Mouse (Mus musculus): Measurements from ENCODE around the gene Rgp1. TPM values are rescaled to one million over a fixed set of nuclear protein-coding genes. Genes with fewer than 3 reads are reported as not detected.

Gene Rgp1
- polyA plus RNA-seq, 1 experiment from 2014 or later: 18.0 TPM

DNA sequence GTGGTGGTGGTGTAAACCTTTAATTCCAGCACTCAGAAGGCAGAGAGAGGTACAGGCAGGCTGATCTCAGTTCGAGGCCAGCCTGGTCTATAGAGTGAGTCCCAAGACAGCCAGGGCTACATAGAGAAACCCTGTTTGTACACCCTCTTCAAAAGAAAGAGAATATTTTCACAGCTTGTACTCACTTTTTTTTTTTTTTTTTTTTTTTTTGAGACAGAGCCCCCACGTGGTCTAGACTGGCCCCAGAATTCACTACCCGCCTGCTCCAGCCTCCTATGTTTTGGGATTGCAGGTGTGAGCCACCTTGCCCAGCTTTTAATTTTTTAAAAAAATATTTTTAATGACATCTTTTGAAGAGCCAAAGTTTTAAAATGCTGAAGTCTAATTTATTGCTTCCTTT is 25.6 kb downstream of the Rgp1 start:
- 57% methylated on average over 3 of the region's 3 CpGs for WGBS (ENCODE audit: insufficient replicate concordance)
- Histone ChIP-seq H3K9ac (no peak overlapping the region), H3K27me3 (replicated peaks) (no peaks in the 10 kb centered on the region), H3K4me2 (no peak overlapping the region), H3K4me1 (peaks cover 75% of the 10 kb centered on the region), H3K4me3 (no peak overlapping the region), H3K27ac (peak overlapping the region; percentile 91), H3K36me3 (no peaks in the 10 kb centered on the region), H3K9me3 (replicated peaks) (no peaks in the 10 kb centered on the region)
- no peak for ATAC-seq

DNA sequence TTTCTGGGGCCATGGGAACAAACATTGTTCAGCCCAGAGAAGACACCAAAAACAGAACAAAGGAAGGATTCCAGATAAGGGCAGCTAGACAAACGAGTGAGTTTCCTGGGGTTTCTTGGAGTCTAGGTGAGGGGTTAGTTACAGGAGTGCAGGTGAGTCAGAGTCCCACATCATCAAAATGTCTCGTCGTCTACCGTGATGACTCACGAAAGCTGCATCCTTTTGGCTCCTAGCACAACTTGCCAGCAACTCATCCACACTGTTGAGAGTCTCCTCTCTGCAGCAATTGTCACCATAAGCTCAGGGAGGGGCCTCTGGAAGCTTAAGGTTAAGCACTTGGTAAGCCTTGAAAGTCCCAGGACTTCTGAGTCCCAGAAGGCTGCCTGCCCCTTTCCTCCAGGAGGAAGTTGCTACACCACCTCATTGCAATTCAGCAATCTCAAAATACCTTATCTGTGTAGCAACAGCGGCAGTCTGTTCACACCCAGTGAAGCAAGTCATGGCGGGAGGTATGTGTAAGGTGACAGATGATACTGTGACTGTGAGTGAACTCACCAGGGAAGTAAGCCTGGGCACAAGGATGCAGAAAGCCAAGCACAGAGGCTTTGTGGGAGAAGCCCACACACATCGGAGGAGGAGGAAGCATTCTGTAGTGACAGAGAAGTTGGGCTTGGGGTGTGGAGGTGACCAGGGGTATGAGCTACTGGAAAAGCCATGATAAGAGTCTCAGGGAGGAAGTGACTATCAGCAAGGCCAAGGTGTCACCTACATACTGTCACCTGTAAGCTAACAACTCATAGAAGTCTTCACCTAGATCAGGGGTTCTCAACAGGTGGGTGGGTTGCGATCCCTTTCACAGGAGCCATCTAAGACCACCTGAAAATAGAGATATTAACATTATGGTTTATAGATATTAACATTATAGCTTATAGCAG is 26.5 kb downstream of the Rgp1 start:
- peaks cover 65% of the 10 kb centered on the region for H3K4me1 ChIP-seq

DNA sequence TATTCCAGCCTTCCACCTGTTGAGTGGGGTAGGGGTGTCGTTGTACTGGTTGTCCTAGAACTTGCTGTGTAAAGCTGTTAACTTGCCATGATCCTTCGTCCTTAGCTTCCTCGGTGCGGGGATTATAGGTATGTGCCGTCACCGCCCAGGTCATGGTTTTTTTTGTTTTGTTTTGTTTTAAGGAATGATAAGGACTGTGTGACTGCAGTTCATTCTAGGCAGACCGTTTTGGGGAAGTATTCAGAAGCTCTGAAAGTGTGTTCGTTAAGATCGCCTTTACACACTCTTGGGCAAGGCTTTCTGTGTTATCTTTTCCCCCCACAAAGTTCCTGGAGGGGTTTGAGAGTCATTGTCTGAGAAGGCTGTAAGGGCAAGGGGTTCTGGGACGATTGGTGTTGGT is 34.0 kb downstream of the Rgp1 start:
- peak; percentile 87 for ATAC-seq
- WGBS (ENCODE audit: insufficient replicate concordance): 15% methylated on average over 10 of the region's 10 CpGs
- Histone ChIP-seq H3K4me2 (peak overlapping the region; percentile 52), H3K27me3 (replicated peaks) (no peaks in the 10 kb centered on the region), H3K27ac (peak overlapping the region; percentile 80), H3K9me3 (replicated peaks) (no peaks in the 10 kb centered on the region), H3K9ac (peak overlapping the region; percentile 54; the same call in 1 of the 2 replicates), H3K4me3 (peak overlapping the region; percentile 30; the same call in 1 of the 2 replicates), H3K4me1 (peaks cover 26% of the 10 kb centered on the region), H3K36me3 (no peaks in the 10 kb centered on the region)

More for the DNA sequence above, 26.5 kb downstream of the Rgp1 start:
- Histone ChIP-seq H3K27me3 (replicated peaks) (no peaks in the 10 kb centered on the region), H3K27ac (peak overlapping the region; percentile 91), H3K9me3 (replicated peaks) (no peaks in the 10 kb centered on the region), H3K4me2 (peak overlapping the region; percentile 59), H3K4me3 (peak overlapping the region; percentile 19), H3K36me3 (no peaks in the 10 kb centered on the region), H3K9ac (peak overlapping the region; percentile 59; the same call in 1 of the 2 replicates)
- WGBS (ENCODE audit: insufficient replicate concordance): 29% methylated on average over 9 of the region's 9 CpGs
- ATAC-seq: peak; percentile 96

DNA sequence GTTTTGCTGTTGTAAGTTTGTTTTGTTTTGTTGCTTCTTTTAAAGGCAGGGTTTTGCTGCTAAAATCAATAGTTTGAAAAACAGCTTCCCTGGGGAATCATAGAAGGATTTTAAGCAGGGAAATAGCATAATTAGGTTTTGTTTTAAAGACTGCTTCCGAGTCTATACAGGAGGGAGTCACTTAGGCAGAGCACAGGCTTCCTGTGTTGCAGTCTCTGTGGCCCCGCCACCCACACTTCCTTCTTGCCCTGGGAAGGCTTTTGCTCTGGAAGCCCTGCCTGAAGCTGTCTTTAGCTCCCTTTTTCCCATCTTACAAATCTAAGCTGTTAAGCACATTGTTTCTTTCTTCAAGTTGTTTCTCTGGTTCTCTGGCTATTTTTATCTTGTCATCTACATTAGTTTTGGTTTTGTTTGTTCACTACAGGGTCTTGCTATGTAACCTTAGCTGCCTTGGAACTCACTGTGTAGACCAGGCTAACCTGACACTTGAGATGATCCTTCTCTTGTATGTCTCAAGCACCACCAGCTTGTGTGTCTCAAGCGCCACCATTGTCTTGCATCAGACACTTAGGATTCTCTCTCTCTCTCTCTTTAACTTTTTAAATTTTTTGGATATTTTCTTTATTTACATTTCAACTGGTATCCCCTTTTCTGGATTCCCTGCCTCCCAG is 34.7 kb downstream of the Rgp1 start:
- peaks cover 26% of the 10 kb centered on the region for H3K4me1 ChIP-seq
- 26% methylated on average over 3 of the region's 3 CpGs for WGBS (ENCODE audit: insufficient replicate concordance)
- H3K9me3 ChIP-seq (replicated peaks): no peaks in the 10 kb centered on the region
- H3K9ac ChIP-seq: peak overlapping the region; percentile 54; the same call in 1 of the 2 replicates
- no peaks in the 10 kb centered on the region for H3K36me3 ChIP-seq
- H3K4me2 ChIP-seq: peak overlapping the region; percentile 52
- peak; percentile 82 for ATAC-seq
- peak overlapping the region; percentile 30; the same call in 1 of the 2 replicates for H3K4me3 ChIP-seq
- H3K27me3 ChIP-seq (replicated peaks): no peaks in the 10 kb centered on the region
- H3K27ac ChIP-seq: peak overlapping the region; percentile 80

DNA sequence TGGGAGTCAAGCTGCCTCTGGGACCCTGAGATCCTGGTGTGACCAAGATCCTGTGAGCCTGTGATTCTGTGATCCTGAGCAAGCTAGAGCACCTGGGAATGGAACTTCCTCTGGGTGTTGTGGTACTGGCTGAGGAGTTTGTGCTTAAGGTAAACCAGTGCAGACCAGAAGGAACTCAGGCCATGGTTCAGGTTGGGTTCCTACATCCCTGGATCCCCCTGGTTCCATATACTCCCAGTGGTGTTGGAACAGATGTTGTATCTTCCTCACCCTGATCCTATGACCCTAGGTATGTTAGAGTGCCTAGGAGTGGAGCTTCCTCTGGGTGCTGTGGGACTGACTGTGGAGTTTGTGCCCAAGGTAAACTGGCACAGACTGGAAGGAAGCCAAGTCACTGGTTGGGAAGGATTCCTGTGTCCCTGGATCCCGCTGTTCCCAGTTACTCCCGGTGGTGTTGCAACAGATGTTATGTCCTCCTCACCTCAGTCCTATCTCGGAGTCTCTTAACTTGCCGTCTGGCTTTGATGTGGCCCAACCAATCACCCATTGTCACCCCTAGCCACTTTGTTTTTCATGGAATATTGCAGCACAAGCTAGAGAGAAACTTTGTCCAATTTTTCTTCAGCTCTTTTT is 41.7 kb downstream of the Rgp1 start:
- peaks cover 7% of the 10 kb centered on the region for H3K9me3 ChIP-seq (replicated peaks)
- H3K9ac ChIP-seq: no peak overlapping the region
- WGBS (ENCODE audit: insufficient replicate concordance): 64% methylated on average over 4 of the region's 4 CpGs
- no peak overlapping the region for H3K4me2 ChIP-seq
- no peak overlapping the region for H3K4me3 ChIP-seq
- H3K4me1 ChIP-seq: no peaks in the 10 kb centered on the region
- H3K27me3 ChIP-seq (replicated peaks): peaks cover 5% of the 10 kb centered on the region; the same call in 1 of the 2 replicates
- H3K36me3 ChIP-seq: no peaks in the 10 kb centered on the region
- no peak for ATAC-seq
- no peak overlapping the region for H3K27ac ChIP-seq

- Histone ChIP-seq H3K27ac (0 out of 2 replicates have a peak overlapping the region, but pooled peaks have one; percentile 17), H3K9ac (peak overlapping the region; percentile 12; the same call in 1 of the 2 replicates), H3K36me3 (no peaks in the 10 kb centered on the region), H3K4me3 (peak overlapping the region; percentile 18), H3K9me3 (replicated peaks) (peaks cover 18% of the 10 kb centered on the region), H3K4me2 (peak overlapping the region; percentile 47), H3K27me3 (replicated peaks) (peaks cover 39% of the 10 kb centered on the region), H3K4me1 (peaks cover 29% of the 10 kb centered on the region)
- 0 out of 2 replicates have a peak, but pooled peaks have one; percentile 50 for ATAC-seq
- 39% methylated on average over 20 of the region's 20 CpGs for WGBS (ENCODE audit: insufficient replicate concordance)
Measured at GRCm38 (mm10) chr4:43629106-43629817, 50.7 kb downstream of the Rgp1 start.

GRCm38 (mm10) chr4:43630030-43630581 is 51.6 kb downstream of the Rgp1 start:
- H3K36me3 ChIP-seq: no peaks in the 10 kb centered on the region
- 5% methylated on average over 5 of the region's 5 CpGs for WGBS (ENCODE audit: insufficient replicate concordance)
- peaks cover 29% of the 10 kb centered on the region for H3K4me1 ChIP-seq
- H3K27me3 ChIP-seq (replicated peaks): peaks cover 39% of the 10 kb centered on the region
- H3K27ac ChIP-seq: no peak overlapping the region
- H3K9ac ChIP-seq: no peak overlapping the region
- 0 out of 2 replicates have a peak, but pooled peaks have one; percentile 43 for ATAC-seq
- H3K4me2 ChIP-seq: peak overlapping the region; percentile 43
- H3K9me3 ChIP-seq (replicated peaks): peaks cover 13% of the 10 kb centered on the region
- H3K4me3 ChIP-seq: no peak overlapping the region

DNA sequence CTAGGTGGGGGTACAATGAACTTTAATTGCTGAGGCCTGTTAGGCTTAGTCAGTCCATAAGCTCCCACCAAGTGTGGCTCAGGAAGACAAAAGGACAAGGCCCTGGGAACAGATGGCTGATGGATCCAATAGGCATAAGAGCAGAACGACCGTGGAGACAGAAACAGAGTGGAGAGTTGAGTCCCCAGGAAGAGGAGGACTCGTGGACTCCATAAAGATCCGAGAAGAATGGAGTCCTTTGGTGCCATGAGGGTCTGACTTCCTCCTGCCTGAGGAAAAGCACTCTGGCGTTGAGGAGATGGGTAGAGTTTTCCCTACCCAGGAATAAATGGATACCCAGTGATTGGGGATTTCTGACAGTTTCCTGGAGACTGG is 52.1 kb downstream of the Rgp1 start:
- H3K4me3 ChIP-seq: peak overlapping the region; percentile 62
- WGBS (ENCODE audit: insufficient replicate concordance): 19% methylated on average over 5 of the region's 5 CpGs
- no peak overlapping the region for H3K27ac ChIP-seq
- H3K4me1 ChIP-seq: peaks cover 34% of the 10 kb centered on the region
- H3K9me3 ChIP-seq (replicated peaks): peaks cover 7% of the 10 kb centered on the region
- peak overlapping the region; percentile 88 for H3K4me2 ChIP-seq
- H3K36me3 ChIP-seq: no peaks in the 10 kb centered on the region
- H3K9ac ChIP-seq: no peak overlapping the region
- no peak for ATAC-seq
- peaks cover 39% of the 10 kb centered on the region for H3K27me3 ChIP-seq (replicated peaks)

GRCm38 (mm10) chr4:43631046-43631955 is 52.8 kb downstream of the Rgp1 start, which contains the start of gene Npr2:
TSS of gene Npr2 (plus strand) at chr4:43631935.
- ATAC-seq: peak; percentile 33; the same call in 1 of the 2 replicates
- WGBS (ENCODE audit: insufficient replicate concordance): 2% methylated on average over 65 of the region's 70 CpGs
- H3K4me2 ChIP-seq: peak within 1 kb of the TSS; percentile 88
- peak within 1 kb of the TSS; percentile 62 for H3K4me3 ChIP-seq
- H3K27me3 ChIP-seq (replicated peaks): peaks cover 39% of the 10 kb centered on the region
- H3K27ac ChIP-seq: no peak within 1 kb of the TSS
- H3K4me1 ChIP-seq: peaks cover 34% of the 10 kb centered on the region
- 0 out of 2 replicates have a peak, but pooled peaks cover 2% of the 10 kb centered on the region for H3K9me3 ChIP-seq (replicated peaks)
- H3K36me3 ChIP-seq: no peaks in the 10 kb centered on the region
- peak within 1 kb of the TSS; percentile 65 for H3K9ac ChIP-seq
